Mouse (Mus musculus) gastrocnemius, postnatal 4 days (tissue): ENCODE measurements around the gene Ganc. TPM values are rescaled to one million over a fixed set of nuclear protein-coding genes. Genes with fewer than 3 reads are reported as not detected.

ENCODE experiments used
- DNase-seq, 2 experiments: peaks; one replicate each; pipeline ENCODE4 v3.0.0; 2021 to 2022; ENCODE audit warnings: low spot score in 2 of 2, mixed read lengths in 2 of 2
- long read RNA-seq, 2 experiments: library from polyadenylated mRNA; stranded (forward); transcript quantifications; one replicate each; pipeline ENCODE4 v2.0.0; 2021
- total RNA-seq, 2 experiments: library from RNA; stranded (reverse); gene quantifications; 2 replicates each; pipeline ENCODE4 v1.2.3; 2021

Gene Ganc
- 10 to 100 TPM; 19.9 to 22.1 TPM for total RNA-seq
- long read RNA-seq, experiment 1, full-length matches to known transcripts, result 7 of 19 reads
- long read RNA-seq, experiment 1, partial matches to known transcripts, result 2 of 19 reads
- long read RNA-seq, experiment 1, other reads (novel, unspliced or antisense), result 10 of 19 reads
- long read RNA-seq, experiment 2, full-length matches to known transcripts, result 13 of 25 reads
- long read RNA-seq, experiment 2, partial matches to known transcripts, result 3 of 25 reads
- long read RNA-seq, experiment 2, other reads (novel, unspliced or antisense), result 9 of 25 reads

GRCm38 (mm10) chr2:120403653-120403985 is at the start of gene Ganc:
Gene Ganc, plus strand, starts transcription at chr2:120403896.
- no peak for DNase-seq

GRCm38 (mm10) chr2:120360425-120360824 is 43.3 kb upstream of the Ganc start:
- no peak for DNase-seq

DNA sequence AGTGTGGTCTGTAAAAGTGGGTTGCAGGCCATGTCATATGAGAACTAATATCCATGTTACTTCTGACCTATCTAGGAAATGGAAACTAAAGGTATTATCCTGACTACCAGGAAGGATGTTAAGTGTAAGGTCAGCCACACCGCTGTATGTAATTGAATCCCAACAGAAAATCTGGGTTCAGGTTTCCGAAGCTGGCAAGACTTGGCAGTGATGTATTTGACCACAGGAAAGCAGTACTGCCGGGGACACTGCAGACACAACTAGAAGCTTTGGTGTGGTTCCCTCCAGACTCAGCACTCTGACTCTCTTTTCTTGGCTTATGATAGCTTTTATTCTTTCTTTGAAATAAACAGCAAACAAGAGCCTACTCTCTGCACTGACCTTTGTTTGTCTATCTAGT is 37.2 kb upstream of the Ganc start:
- no peak for DNase-seq

- no peak for DNase-seq
Observed at GRCm38 (mm10) chr2:120367416-120368207, 36.1 kb upstream of the Ganc start.

DNA sequence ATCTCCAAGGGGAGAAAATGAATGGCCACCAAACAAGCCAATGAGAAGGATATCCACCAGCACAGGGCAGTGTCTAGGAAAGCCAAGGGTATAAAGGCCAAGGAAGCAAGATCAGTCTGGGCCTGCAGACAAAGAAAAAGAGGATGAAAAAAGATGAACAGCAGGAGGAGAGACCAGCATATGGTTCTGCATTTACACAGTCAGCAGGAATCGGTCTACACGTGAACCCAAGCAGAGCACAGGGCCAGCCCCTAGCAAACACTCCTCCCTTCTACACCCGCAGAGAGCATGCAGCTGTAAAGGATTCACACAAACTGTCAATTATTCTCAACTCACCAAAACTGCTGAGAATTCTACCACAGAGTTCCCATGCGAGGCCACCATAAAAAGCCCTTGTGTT is 29.8 kb upstream of the Ganc start:
- no peak for DNase-seq

DNA sequence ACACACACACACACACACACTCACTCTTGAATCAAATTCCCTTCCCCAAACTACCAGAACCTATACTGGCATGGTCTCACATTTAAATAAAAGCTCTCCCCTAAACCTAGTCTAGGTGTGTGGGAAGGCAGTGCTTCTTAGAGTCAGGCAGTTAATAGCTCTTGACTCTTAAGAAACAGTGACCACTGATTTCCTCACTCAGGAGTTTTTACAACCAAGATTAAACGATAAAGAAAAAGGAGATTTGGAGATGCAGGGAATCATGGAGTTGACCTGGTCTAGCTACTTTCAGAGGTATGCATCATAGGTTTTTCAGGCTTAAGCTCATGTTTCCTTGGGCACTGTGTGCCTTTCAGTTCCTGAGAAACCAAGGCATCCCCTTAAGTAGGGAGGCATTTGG is 17.4 kb upstream of the Ganc start:
- no peak for DNase-seq

DNA sequence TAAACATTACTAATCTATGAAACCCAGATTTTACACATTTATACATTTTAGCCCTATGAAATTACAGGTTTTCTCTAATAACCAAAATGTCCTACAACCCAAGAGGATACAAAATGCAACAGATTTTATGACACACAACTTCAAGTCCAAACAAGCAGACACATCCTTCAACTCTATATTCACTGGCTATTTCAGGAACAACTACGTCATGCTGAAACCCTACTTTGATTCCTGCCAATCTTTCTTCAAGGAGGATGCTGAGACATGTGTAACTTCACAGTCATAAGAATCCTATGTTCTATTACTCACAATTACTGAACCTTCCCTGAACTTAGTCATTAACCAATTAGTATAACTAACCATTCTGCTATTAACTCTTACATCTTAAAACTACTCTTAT is 16.4 kb upstream of the Ganc start:
- no peak for DNase-seq

- DNase-seq, result no peak
Observed at GRCm38 (mm10) chr2:120389376-120389775, 14.3 kb upstream of the Ganc start.

GRCm38 (mm10) chr2:120390934-120391333 is 12.8 kb upstream of the Ganc start:
- DNase-seq, result no peak

DNA sequence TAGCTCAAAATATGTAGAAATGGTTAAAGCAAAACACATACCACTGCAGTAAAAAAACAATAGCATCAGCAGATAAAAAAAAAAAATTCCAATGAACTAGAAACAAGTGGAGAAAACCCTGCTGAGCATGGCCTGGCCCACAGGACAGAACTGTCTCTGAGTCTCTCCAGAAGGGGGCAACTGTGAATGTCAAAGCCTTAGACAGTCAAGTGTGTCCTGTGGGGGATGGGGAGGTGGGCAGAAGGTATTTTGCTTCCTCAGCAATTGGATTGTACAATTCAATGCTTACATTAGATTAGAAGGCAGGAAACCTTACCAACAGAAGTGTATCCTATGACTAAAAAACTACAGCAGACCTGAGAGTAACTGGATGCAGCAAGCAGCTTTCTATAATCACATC is 11.3 kb upstream of the Ganc start:
- no peak for DNase-seq

GRCm38 (mm10) chr2:120397951-120398350 is 5.7 kb upstream of the Ganc start:
- DNase-seq, result no peak

DNA sequence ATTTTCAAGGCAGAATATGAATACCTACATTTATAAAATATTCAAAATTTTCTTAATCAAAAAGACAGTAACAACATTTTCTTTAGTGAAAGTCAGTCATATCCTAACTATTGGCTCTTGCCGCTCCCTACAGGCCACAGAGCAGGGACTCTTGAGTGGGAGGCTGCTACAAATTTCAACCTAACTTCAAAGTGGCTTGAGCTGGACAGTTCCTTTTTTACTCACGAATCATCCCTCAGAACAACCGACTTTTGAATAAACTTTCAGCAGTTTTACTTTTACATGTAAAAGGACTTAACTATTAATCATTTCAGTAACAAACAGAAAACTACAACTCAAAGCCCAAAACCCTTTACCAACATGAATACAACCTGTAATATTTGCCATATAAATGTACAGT is 883 bp upstream of the Ganc start:
- DNase-seq, result no peak

DNA sequence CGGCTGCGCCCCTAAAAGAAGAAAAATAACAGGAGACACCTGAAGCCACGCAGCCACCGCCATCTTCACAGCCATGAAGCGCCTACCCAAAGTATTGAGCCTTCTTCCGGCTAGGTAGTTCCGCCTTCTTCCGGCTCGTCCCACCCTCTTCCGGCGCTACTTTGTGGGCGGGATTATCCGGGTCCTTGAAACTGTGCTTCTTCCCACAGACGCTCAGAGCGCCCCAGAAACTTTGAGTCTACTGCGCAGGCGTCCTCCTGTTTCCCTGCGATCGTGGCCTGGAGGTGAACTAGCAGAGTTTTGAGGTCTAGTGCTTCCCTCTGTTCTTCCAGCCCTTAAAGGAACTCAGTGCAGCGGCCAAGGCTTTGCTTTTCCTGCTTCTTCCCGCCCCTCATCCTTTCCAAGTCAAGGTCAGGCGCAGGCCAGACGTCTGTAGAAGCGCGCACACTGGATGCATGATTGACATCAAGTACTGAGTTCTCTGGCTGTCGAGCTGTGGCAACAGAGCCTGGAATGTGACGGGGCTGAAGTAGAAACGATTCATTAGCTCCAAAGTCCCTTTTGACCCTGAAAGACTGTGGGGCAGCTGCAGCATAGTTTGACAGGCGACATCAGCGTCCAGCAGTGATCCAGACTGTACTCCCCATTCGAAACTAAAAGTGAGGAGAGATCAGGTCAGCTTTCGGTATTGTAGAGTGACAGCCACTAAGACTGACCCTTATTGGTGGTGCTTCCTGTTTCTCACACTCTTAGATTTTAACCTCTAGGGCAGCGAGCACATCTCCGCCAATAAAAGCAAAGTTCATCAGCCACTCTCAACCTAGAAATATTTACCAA is 508 bp downstream of the Ganc start, which contains the start of gene Tmem87a:
TSS of gene Tmem87a (minus strand) at position 128 of the 837 bp plus-strand sequence.
- peak; percentile 82 to 93 for DNase-seq

DNA sequence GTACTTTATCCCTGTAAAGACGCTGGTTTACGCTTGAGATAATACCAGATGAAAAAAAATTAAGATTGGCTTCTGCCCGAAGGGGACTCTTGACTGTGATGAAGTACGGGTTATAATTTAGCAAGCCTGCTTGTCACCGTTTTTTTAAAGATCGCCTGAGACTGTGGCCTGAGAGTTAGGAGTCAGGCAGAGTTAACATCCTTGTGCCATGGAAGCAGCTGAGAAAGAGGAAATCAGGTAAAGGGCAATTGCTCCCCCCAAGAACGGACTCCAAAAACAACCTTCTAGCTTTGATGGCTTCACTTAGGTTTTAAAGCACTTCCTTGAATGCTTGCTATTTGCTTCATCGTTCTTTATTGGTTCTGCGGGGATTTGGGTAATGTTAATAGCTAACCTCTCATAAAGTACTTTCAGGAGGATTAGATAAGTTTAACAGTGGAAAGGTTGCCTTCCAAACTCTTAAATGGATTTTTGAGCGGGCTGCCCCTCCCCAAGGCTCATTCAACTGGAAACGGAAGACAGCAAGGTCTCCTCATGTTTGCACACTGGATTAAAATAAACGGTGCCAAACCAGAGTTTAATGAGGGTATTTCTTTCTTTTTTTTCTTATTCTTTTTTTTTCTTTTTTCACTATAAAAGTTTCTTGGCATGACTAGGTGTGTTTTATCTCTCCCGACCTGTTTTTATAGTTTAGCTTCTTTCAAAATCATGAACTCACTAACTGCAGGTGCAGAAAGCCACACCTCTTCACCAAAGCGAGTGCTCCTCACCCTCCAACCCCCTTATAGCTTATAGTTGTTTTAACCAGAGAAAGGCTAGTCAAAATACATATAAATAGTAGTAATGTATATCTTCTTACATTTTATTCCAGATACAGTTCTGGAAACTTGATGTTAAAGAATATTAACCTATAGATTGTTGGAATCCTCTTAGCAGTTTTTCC is 1.4 kb downstream of the Ganc start:
- no peak for DNase-seq

DNA sequence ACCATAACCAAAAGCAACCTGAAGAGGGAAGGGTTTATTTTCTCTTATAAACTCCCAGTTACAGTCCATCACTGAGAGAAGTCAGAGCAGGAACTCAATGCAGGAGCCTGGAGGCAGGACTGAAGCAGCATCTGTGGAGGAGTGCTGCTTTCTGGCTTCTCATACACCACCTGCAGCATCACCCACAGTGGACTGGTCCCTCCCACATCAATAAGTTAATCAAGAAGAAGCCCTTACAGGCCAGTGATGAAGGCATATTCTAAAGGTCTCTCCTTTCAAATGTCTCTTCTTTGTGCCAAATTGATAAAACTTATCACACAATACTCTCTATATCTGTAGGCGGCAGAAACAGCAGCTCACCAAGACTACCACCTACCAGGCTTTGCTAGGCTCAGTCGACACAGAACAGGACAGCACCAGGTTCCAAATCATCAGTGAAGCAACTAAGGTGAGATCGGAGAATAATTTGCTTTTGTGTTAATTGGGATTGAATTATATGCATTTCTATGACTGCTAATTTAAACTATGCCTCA is 7.5 kb downstream of the Ganc start:
- DNase-seq, result no peak

GRCm38 (mm10) chr2:120414113-120414512 is 10.4 kb downstream of the Ganc start:
- DNase-seq, result no peak

- no peak for DNase-seq
Observed at GRCm38 (mm10) chr2:120414738-120415414, 11.2 kb downstream of the Ganc start.

- no peak for DNase-seq
Observed at GRCm38 (mm10) chr2:120424386-120424785, 20.7 kb downstream of the Ganc start.

- no peak for DNase-seq
Observed at GRCm38 (mm10) chr2:120444486-120444885, 40.8 kb downstream of the Ganc start.

- no peak for DNase-seq
Observed at GRCm38 (mm10) chr2:120446373-120446772, 42.7 kb downstream of the Ganc start.
